Mouse (Mus musculus) CH12.LX (cell line): ENCODE data around the gene Mon1a. TPM values are rescaled to one million over a fixed set of nuclear protein-coding genes. Genes with fewer than 3 reads are reported as not detected.

Experiments
- DNase-seq: peaks from one replicate; pipeline ENCODE4 v3.0.0-alpha.2; 2013; ENCODE audit errors: extremely low read depth
- H3K27ac ChIP-seq: 2 replicates; pipeline ENCODE4 v1.5.1; 2012; ENCODE audit warnings: low read depth, mild to moderate bottlenecking, control low read depth, moderate library complexity; ENCODE audit not compliant: insufficient read depth
- H3K27me3 ChIP-seq: replicated peaks from 2 replicates; pipeline ENCODE3; 2012; ENCODE audit warnings: inconsistent platforms
- H3K36me3 ChIP-seq, 2 experiments: replicated peaks in 1 of 2; 2 replicates each; pipeline versions ENCODE3 to v1.6.1; 2012; ENCODE audit warnings: inconsistent platforms in 1 of 2, low read length in 1 of 2, mild to moderate bottlenecking in 1 of 2, mixed read lengths in 1 of 2, moderate library complexity in 1 of 2; ENCODE audit not compliant: control insufficient read depth in 1 of 2, insufficient read depth in 1 of 2
- H3K4me1 ChIP-seq, 2 experiments: 2 replicates each; pipeline ENCODE4 v1.6.1; 2012; ENCODE audit warnings: inconsistent platforms in 1 of 2, moderate library complexity in 1 of 2; ENCODE audit not compliant: insufficient read depth in 2 of 2, control insufficient read depth in 1 of 2
- H3K4me2 ChIP-seq: 2 replicates; pipeline ENCODE4 v1.6.1; 2012; ENCODE audit warnings: low read depth, mild to moderate bottlenecking, control low read depth; ENCODE audit not compliant: poor library complexity, insufficient read depth, severe bottlenecking
- H3K4me3 ChIP-seq, 3 experiments: fragments of 150-350 bp in 1 of 3; sonication (generic) in 1 of 3; replicated peaks in 1 of 3; 2 replicates each; pipeline versions ENCODE3 to v1.5.1; 2011 to 2012; ENCODE audit warnings: low read depth in 2 of 3, low read length in 2 of 3, mild to moderate bottlenecking in 2 of 3, moderate library complexity in 2 of 3, control low read depth in 1 of 3, improper control_type of control experiment in 1 of 3, inconsistent platforms in 1 of 3, mixed read lengths in 1 of 3; ENCODE audit not compliant: poor library complexity in 1 of 3
- H3K79me2 ChIP-seq: replicated peaks from 2 replicates; pipeline ENCODE4 v1.6.1; 2012; ENCODE audit warnings: mild to moderate bottlenecking, moderate library complexity; ENCODE audit not compliant: control insufficient read depth, poor library complexity, insufficient read depth, severe bottlenecking; ENCODE audit errors: extremely low read depth
- H3K9ac ChIP-seq: 2 replicates; pipeline ENCODE4 v1.6.1; 2012; ENCODE audit warnings: low read depth, mild to moderate bottlenecking, control low read depth, moderate library complexity; ENCODE audit not compliant: insufficient read depth
- H3K9me3 ChIP-seq: replicated peaks from 2 replicates; pipeline ENCODE3; 2012; ENCODE audit warnings: low read length, inconsistent platforms, mixed read lengths
- CHD1 ChIP-seq: IDR thresholded peaks from 2 replicates; pipeline ENCODE4 v1.6.1; 2012; ENCODE audit warnings: low read depth, low read length, improper control_type of control experiment, inconsistent platforms
- CTCF ChIP-seq, 2 experiments: IDR thresholded peaks in 1 of 2; conservative IDR thresholded peaks in 1 of 2; 2 replicates each; pipeline ENCODE4 v1.5.1; 2011 to 2012; ENCODE audit warnings: low read depth in 2 of 2, low read length in 2 of 2, improper control_type of control experiment in 1 of 2, inconsistent platforms in 1 of 2, mild to moderate bottlenecking in 1 of 2, moderate library complexity in 1 of 2
- ETS1 ChIP-seq: conservative IDR thresholded peaks from 2 replicates; pipeline ENCODE4 v1.6.1; 2012; ENCODE audit warnings: low read depth, mild to moderate bottlenecking, inconsistent platforms, low read length, improper control_type of control experiment, moderate library complexity
- IRF4 ChIP-seq: IDR thresholded peaks from 2 replicates; pipeline ENCODE4 v1.6.1; 2014; ENCODE audit warnings: low read depth, mild to moderate bottlenecking, inconsistent platforms, low read length, improper control_type of control experiment
- KAT2A ChIP-seq: IDR thresholded peaks from 2 replicates; pipeline ENCODE4 v1.6.1; 2012; ENCODE audit warnings: low read length, improper control_type of control experiment, inconsistent platforms; ENCODE audit not compliant: insufficient replicate concordance
- MAFK ChIP-seq: IDR thresholded peaks from 2 replicates; pipeline ENCODE4 v1.6.1; 2011; ENCODE audit warnings: low read length, improper control_type of control experiment; ENCODE audit not compliant: insufficient replicate concordance
- MAZ ChIP-seq: IDR thresholded peaks from 2 replicates; pipeline ENCODE4 v1.6.1; 2012; ENCODE audit warnings: low read depth, mild to moderate bottlenecking, inconsistent platforms, low read length, improper control_type of control experiment, moderate library complexity
- MEF2A ChIP-seq: IDR thresholded peaks from 2 replicates; pipeline ENCODE4 v1.6.1; 2014; ENCODE audit warnings: low read depth, mild to moderate bottlenecking, inconsistent platforms, low read length, improper control_type of control experiment, borderline replicate concordance
- MYC ChIP-seq: IDR thresholded peaks from 2 replicates; pipeline ENCODE4 v1.6.1; 2011; ENCODE audit warnings: low read depth, mild to moderate bottlenecking, improper control_type of control experiment, low read length
- NELFE ChIP-seq: IDR thresholded peaks from 2 replicates; pipeline ENCODE4 v1.6.1; 2011; ENCODE audit warnings: low read depth, low read length, improper control_type of control experiment
- NRF1 ChIP-seq: IDR thresholded peaks from 2 replicates; pipeline ENCODE4 v1.6.1; 2014; ENCODE audit warnings: low read depth, mild to moderate bottlenecking, inconsistent platforms, low read length, improper control_type of control experiment, moderate library complexity
- PAX5 ChIP-seq: IDR thresholded peaks from 2 replicates; pipeline ENCODE4 v1.6.1; 2012; ENCODE audit warnings: low read length, inconsistent platforms, mixed read lengths
- POLR2A ChIP-seq: IDR thresholded peaks from 2 replicates; pipeline ENCODE4 v1.6.1; 2011; ENCODE audit warnings: low read depth, mild to moderate bottlenecking, improper control_type of control experiment, low read length
- RAD21 ChIP-seq: IDR thresholded peaks from 2 replicates; pipeline ENCODE4 v1.6.1; 2011; ENCODE audit warnings: low read depth, mild to moderate bottlenecking, low read length, improper control_type of control experiment, moderate library complexity
- SIN3A ChIP-seq: IDR thresholded peaks from 2 replicates; pipeline ENCODE4 v1.6.1; 2012; ENCODE audit warnings: low read length, improper control_type of control experiment, inconsistent platforms
- SMC3 ChIP-seq: IDR thresholded peaks from 2 replicates; pipeline ENCODE4 v1.6.1; 2011; ENCODE audit warnings: low read depth, low read length, improper control_type of control experiment
- TCF12 ChIP-seq: IDR thresholded peaks from 2 replicates; pipeline ENCODE4 v1.6.1; 2014; ENCODE audit warnings: low read depth, mild to moderate bottlenecking, inconsistent platforms, low read length, improper control_type of control experiment
- UBTF ChIP-seq: IDR thresholded peaks from 2 replicates; pipeline ENCODE4 v1.6.1; 2012; ENCODE audit warnings: low read depth, mild to moderate bottlenecking, inconsistent platforms, low read length, improper control_type of control experiment, moderate library complexity
- USF1 ChIP-seq: IDR thresholded peaks from 2 replicates; pipeline ENCODE4 v1.6.1; 2014; ENCODE audit warnings: low read depth, mild to moderate bottlenecking, inconsistent platforms, low read length, improper control_type of control experiment
- USF2 ChIP-seq: conservative IDR thresholded peaks from 2 replicates; pipeline ENCODE4 v1.6.1; 2011; ENCODE audit warnings: low read depth, low read length, improper control_type of control experiment
- ZC3H11A ChIP-seq: IDR thresholded peaks from 2 replicates; pipeline ENCODE4 v1.6.1; 2012; ENCODE audit warnings: low read depth, mild to moderate bottlenecking, inconsistent platforms, low read length, improper control_type of control experiment
- ZMIZ1 ChIP-seq: IDR thresholded peaks from 2 replicates; pipeline ENCODE4 v1.6.1; 2012; ENCODE audit warnings: low read depth, mild to moderate bottlenecking, inconsistent platforms, low read length, improper control_type of control experiment
- ZNF384 ChIP-seq: IDR thresholded peaks from 2 replicates; pipeline ENCODE4 v1.6.1; 2012; ENCODE audit warnings: low read depth, low read length, improper control_type of control experiment, inconsistent platforms
- dilution Hi-C: fragments of 300-500 bp; cut with MboI; formaldehyde crosslinking; loops from 2 replicates; pipeline ENCODE4 v1.14.3; 2020; ENCODE audit warnings: low sequenced_read_pairs; ENCODE audit not compliant: extremely low pct_unique_long_range_greater_than_20kb, extremely low pct_ligation_motif_present
- in situ Hi-C: fragments of 300-500 bp; cut with MboI; formaldehyde crosslinking; loops from 3 replicates; pipeline ENCODE4 v1.14.3; 2019; ENCODE audit warnings: low sequenced_read_pairs, low pct_ligation_motif_present, low pct_unique_long_range_greater_than_20kb, mixed read lengths
- polyA plus RNA-seq: library from polyadenylated mRNA; unstranded; fragments of >175 nt; gene quantifications from 2 replicates; pipeline ENCODE4 v1.2.1, GENCODE M21; 2012; ENCODE audit warnings: low read depth; ENCODE audit not compliant: insufficient read length
- total RNA-seq, 2 experiments: library from RNA; depleted of rRNA; stranded (reverse); fragments of 300-350 nt in 1 of 2; fragments of >200 nt in 1 of 2; gene quantifications; 2 replicates each; pipeline ENCODE4 v1.2.3; 2012 to 2014

Mon1a gene
- total and polyA plus RNA-seq, 3 experiments = 13.6 to 19.5 (median 15.3) TPM

- Histone ChIP-seq H3K4me1 (peaks cover 9 to 28% of the 10 kb centered on the region in 2 experiments; a peak in 3 of 4 replicates), H3K27ac (no peak overlapping the region), H3K4me3 (no peak overlapping the region), H3K9me3 (no peaks in the 10 kb centered on the region), H3K4me2 (no peak overlapping the region), H3K27me3 (no peaks in the 10 kb centered on the region), H3K9ac (no peak overlapping the region), H3K36me3 (peaks cover 25 to 51% of the 10 kb centered on the region in 2 experiments), H3K79me2 (no peaks in the 10 kb centered on the region)
- no peak for DNase-seq
- in situ Hi-C loops (no loop called here), dilution Hi-C loops (no loop called here)
- TF ChIP-seq IRF4 = no peak
- no peak for TF ChIP-seq CTCF (conservative IDR thresholded peaks at IDR 0.05 in 1 of 2, IDR thresholded peaks at IDR 0.05 in 1 of 2; ENCODE audit: low read depth in 2 of 2, low read length in 2 of 2)
- no peak for TF ChIP-seq USF2
- no peak for TF ChIP-seq UBTF
- TF ChIP-seq ZMIZ1 = no peak
- TF ChIP-seq NRF1 = no peak
- no peak for TF ChIP-seq POLR2A
- no peak for TF ChIP-seq PAX5
- TF ChIP-seq ETS1 = no peak
Measured at GRCm38 (mm10) chr9:107900840-107901626, 13.1 kb downstream of the Mon1a start.

GRCm38 (mm10) chr9:107901627-107901914 is 13.6 kb downstream of the Mon1a start:
- Histone ChIP-seq H3K4me2 (no peak overlapping the region), H3K36me3 (peaks cover 25 to 49% of the 10 kb centered on the region in 2 experiments), H3K9ac (no peak overlapping the region), H3K27me3 (no peaks in the 10 kb centered on the region), H3K27ac (no peak overlapping the region), H3K4me3 (no peak overlapping the region), H3K4me1 (peaks cover 13 to 31% of the 10 kb centered on the region in 2 experiments; a peak in 3 of 4 replicates), H3K9me3 (no peaks in the 10 kb centered on the region), H3K79me2 (no peaks in the 10 kb centered on the region)
- dilution Hi-C loops (no loop called here), in situ Hi-C loops (no loop called here)
- TF ChIP-seq MAFK (no peak), NRF1 (no peak), NELFE (no peak)
- DNase-seq = no peak

- TF ChIP-seq ZNF384 (no peak), SIN3A (peak; percentile 53; the same call in 1 of the 2 replicates), TCF12 (0 out of 2 replicates have a peak, but pooled peaks have one; percentile 51), UBTF (no peak), MAZ (peak; percentile 66; the same call in 1 of the 2 replicates), MYC (0 out of 2 replicates have a peak, but pooled peaks have one; percentile 57), RAD21 (peak; percentile 98), USF1 (no peak), CTCF (conservative IDR thresholded peaks at IDR 0.05 in 1 of 2, IDR thresholded peaks at IDR 0.05 in 1 of 2; ENCODE audit: low read depth in 2 of 2, low read length in 2 of 2) (peak; percentile 83 to 99), NELFE (peak; percentile 66; the same call in 1 of the 2 replicates), SMC3 (peak; percentile 90), ZC3H11A (peak; percentile 71), IRF4 (peak; percentile 54; the same call in 1 of the 2 replicates), CHD1 (no peak), MEF2A (no peak; the same call in 1 of the 2 replicates), KAT2A (no peak), ETS1 (no peak)
- Histone ChIP-seq H3K79me2 (no peaks in the 10 kb centered on the region), H3K27ac (no peak overlapping the region), H3K36me3 (peaks cover 25 to 36% of the 10 kb centered on the region in 2 experiments), H3K9me3 (no peaks in the 10 kb centered on the region), H3K4me2 (no peak overlapping the region), H3K9ac (no peak overlapping the region), H3K27me3 (peaks cover 13% of the 10 kb centered on the region), H3K4me1 (peaks cover 8 to 26% of the 10 kb centered on the region in 2 experiments; a peak in 3 of 4 replicates), H3K4me3 (no peak overlapping the region)
- dilution Hi-C loops = no loop called here
- in situ Hi-C loops = no loop called here
- DNase-seq = peak; percentile 86
Measured at GRCm38 (mm10) chr9:107904726-107905125, 16.8 kb downstream of the Mon1a start.
